Mouse (Mus musculus) adipocyte (in vitro differentiated cells): ENCODE results near the gene Plcb4.

Source experiments
- DNase-seq: peaks from one replicate; pipeline ENCODE4 v3.0.0-alpha.2; 2016; ENCODE audit warnings: low spot score

The Plcb4 gene

GRCm38 (mm10) chr2:135761226-135761802 is 102.5 kb downstream of the Plcb4 start:
- DNase-seq, result peak; percentile 26

GRCm38 (mm10) chr2:135764706-135765105 is 105.9 kb downstream of the Plcb4 start:
- DNase-seq, result no peak

GRCm38 (mm10) chr2:135766471-135767063 is 107.8 kb downstream of the Plcb4 start:
- no peak for DNase-seq

- peak; percentile 77 for DNase-seq
Measured at GRCm38 (mm10) chr2:135767535-135767934, 108.7 kb downstream of the Plcb4 start.

GRCm38 (mm10) chr2:135769701-135770100 is 110.9 kb downstream of the Plcb4 start:
- DNase-seq, result no peak

GRCm38 (mm10) chr2:135770226-135770625 is 111.4 kb downstream of the Plcb4 start:
- no peak for DNase-seq

GRCm38 (mm10) chr2:135773194-135773972 is 114.6 kb downstream of the Plcb4 start:
- peak; percentile 8 for DNase-seq

- DNase-seq, result no peak
Measured at GRCm38 (mm10) chr2:135775026-135775425, 116.2 kb downstream of the Plcb4 start.

- no peak for DNase-seq
Measured at GRCm38 (mm10) chr2:135776131-135776775, 117.4 kb downstream of the Plcb4 start.

GRCm38 (mm10) chr2:135781391-135781790 is 122.6 kb downstream of the Plcb4 start:
- DNase-seq, result peak; percentile 53

- DNase-seq, result no peak
Measured at GRCm38 (mm10) chr2:135787415-135787814, 128.6 kb downstream of the Plcb4 start.

- no peak for DNase-seq
Measured at GRCm38 (mm10) chr2:135792907-135793306, 134.1 kb downstream of the Plcb4 start.

GRCm38 (mm10) chr2:135796684-135797083 is 137.9 kb downstream of the Plcb4 start:
- no peak for DNase-seq

- DNase-seq, result peak; percentile 48
Measured at GRCm38 (mm10) chr2:135797677-135798546, 139.1 kb downstream of the Plcb4 start.

- DNase-seq, result no peak
Measured at GRCm38 (mm10) chr2:135799149-135799770, 140.4 kb downstream of the Plcb4 start.

- DNase-seq, result no peak
Measured at GRCm38 (mm10) chr2:135800385-135800784, 141.6 kb downstream of the Plcb4 start.

- no peak for DNase-seq
Measured at GRCm38 (mm10) chr2:135802878-135803450, 144.2 kb downstream of the Plcb4 start.

GRCm38 (mm10) chr2:135805748-135806685 is 147.2 kb downstream of the Plcb4 start:
- DNase-seq, result no peak

GRCm38 (mm10) chr2:135808342-135808741 is 149.5 kb downstream of the Plcb4 start:
- no peak for DNase-seq

- DNase-seq, result no peak
Measured at GRCm38 (mm10) chr2:135810841-135811240, 152.0 kb downstream of the Plcb4 start.
